Mouse (Mus musculus) lung, postnatal 0 days (tissue): ENCODE data around the gene St6galnac1.

ENCODE experiments used
- CTCF ChIP-seq: IDR thresholded peaks from 2 replicates; pipeline ENCODE4 v1.5.1; 2016; ENCODE audit warnings: antibody characterized with exemption, mild to moderate bottlenecking
- EP300 ChIP-seq: IDR thresholded peaks from 2 replicates; pipeline ENCODE4 v1.6.1; 2016; ENCODE audit warnings: antibody characterized with exemption, mild to moderate bottlenecking, control low read depth

GRCm38 (mm10) chr11:116725031-116725948, 50.0 kb downstream of the St6galnac1 start:
- TF ChIP-seq CTCF (no peak), EP300 (no peak)
